ENCODE assay signal across 24 mouse cellular contexts in genomic region chr10:127214422-127214803, GRCm38 (mm10). TPM values are rescaled to one million over a fixed set of nuclear protein-coding genes. Genes with fewer than 3 reads are reported as not detected.
"Had no signal": no experiment of that assay in that cellular context is flagged by ENCODE, and none has a peak within 500 bp of the region (broad histone marks: within the 10 kb centered on the region; RNA-seq: fewer than 3 reads in every experiment).

No protein-coding gene starts in this region.

- H3K4me2 ChIP-seq: limb, embryonic 13.5 days; lung, embryonic 15.5 days; midbrain, embryonic 13.5 days; neural tube, embryonic 13.5 days had no signal

- H3K9ac ChIP-seq: limb, embryonic 13.5 days; lung, embryonic 15.5 days; midbrain, embryonic 13.5 days; neural tube, embryonic 13.5 days had no signal

- H3K27ac ChIP-seq: layer of hippocampus, adult 2 months; limb, embryonic 10.5 days; limb, embryonic 13.5 days; lung, embryonic 15.5 days; midbrain, embryonic 10.5 days; midbrain, embryonic 13.5 days; neural tube, embryonic 13.5 days had no signal

- H3K4me3 ChIP-seq: layer of hippocampus, adult 2 months; limb, embryonic 10.5 days; limb, embryonic 13.5 days; lung, embryonic 15.5 days; megakaryocyte, embryonic 14.5 days; midbrain, embryonic 10.5 days; midbrain, embryonic 13.5 days; myocyte; neural tube, embryonic 13.5 days had no signal

- H3K27me3 ChIP-seq: limb, embryonic 13.5 days; lung, embryonic 15.5 days; midbrain, embryonic 13.5 days had no signal

- DNase-seq: kidney, adult 18-20 months; kidney, adult 9 months; kidney, postnatal 25 days; layer of hippocampus, adult 9-11 months; lung, adult 18-20 months; lung, postnatal 10 days; lung, postnatal 36 days; retina, postnatal 1 day; right cerebral cortex, postnatal 25 days; spleen, adult 18-20 months; thymus, adult 2 months; thymus, postnatal 25 days had no signal

- H3K9me3 ChIP-seq: limb, embryonic 10.5 days; limb, embryonic 13.5 days; lung, embryonic 15.5 days; midbrain, embryonic 10.5 days; midbrain, embryonic 13.5 days; neural tube, embryonic 13.5 days had no signal

- ATAC-seq: midbrain, embryonic 13.5 days; midbrain, embryonic 16.5 days had no signal

- H3K36me3 ChIP-seq: limb, embryonic 13.5 days; lung, embryonic 15.5 days; midbrain, embryonic 10.5 days; midbrain, embryonic 13.5 days; neural tube, embryonic 13.5 days had no signal

RNA-seq across cellular contexts. Expression of gene Arhgef25, which starts 24.5 kb away (rescaled TPM):
- total RNA-seq: monocyte, adult 5-6 weeks; neutrophil, adult 5-6 weeks had no signal

RNA-seq across cellular contexts. Expression of gene Kif5a, which starts 48.7 kb away (rescaled TPM):
- total RNA-seq: neutrophil, adult 5-6 weeks had no signal
